Mouse (Mus musculus) T-helper 1 cell (primary cell): ENCODE measurements around the gene Tfpt.
"Not testable (repeated sequence)": the region's sequence is repeated elsewhere in the genome, so short reads cannot be mapped to it uniquely, and the experiment has no call there.

Source experiments
- in situ Hi-C: fragments of 300-600 bp; cut with MboI, MseI; formaldehyde crosslinking; loops from one replicate; pipeline ENCODE4 v1.15.1; 2025; ENCODE audit warnings: high pct_unique_total_duplicates

The Tfpt gene

GRCm38 (mm10) chr7:3617242-3617995, 12.3 kb downstream of the Tfpt start, which contains the start of gene Ndufa3:
Ndufa3 (plus strand) TSS chr7:3617373.
- in situ Hi-C loops, result loop anchor here (25.0 kb wide), 1 partner anchor 220 kb away; the partner anchor contains the start of genes Gm15448 and Pira2

GRCm38 (mm10) chr7:3616389-3617241, 13.1 kb downstream of the Tfpt start:
- in situ Hi-C loops, result loop anchor here (25.0 kb wide), 1 partner anchor 221 kb away; the partner anchor contains the start of genes Gm15448 and Pira2

- in situ Hi-C loops, result loop anchor here (25.0 kb wide), 1 partner anchor 221 kb away; the partner anchor contains the start of genes Gm15448 and Pira2
Measured at GRCm38 (mm10) chr7:3616057-3616388, 13.7 kb downstream of the Tfpt start, which contains the start of gene Oscar. Oscar (minus strand) TSS chr7:3616157.

- in situ Hi-C loops, result loop anchor here (25.0 kb wide), 1 partner anchor 223 kb away; the partner anchor contains the start of genes Gm15448 and Pira2
Measured at GRCm38 (mm10) chr7:3614021-3614420, 15.7 kb downstream of the Tfpt start.

GRCm38 (mm10) chr7:3611006-3611405, 18.7 kb downstream of the Tfpt start:
- in situ Hi-C loops, result loop anchor here (25.0 kb wide), 1 partner anchor 226 kb away; the partner anchor contains the start of genes Gm15448 and Pira2

- in situ Hi-C loops, result loop anchor here (25.0 kb wide), 1 partner anchor 227 kb away; the partner anchor contains the start of genes Gm15448 and Pira2
Measured at GRCm38 (mm10) chr7:3610437-3610836, 19.3 kb downstream of the Tfpt start.

GRCm38 (mm10) chr7:3609082-3609481, 20.6 kb downstream of the Tfpt start:
- in situ Hi-C loops, result loop anchor here (25.0 kb wide), 1 partner anchor 228 kb away; the partner anchor contains the start of genes Gm15448 and Pira2

- in situ Hi-C loops, result loop anchor here (25.0 kb wide), 1 partner anchor 229 kb away; the partner anchor contains the start of genes Gm15448 and Pira2
Measured at GRCm38 (mm10) chr7:3608668-3609067, 21.1 kb downstream of the Tfpt start.

- in situ Hi-C loops, result loop anchor here (25.0 kb wide), 1 partner anchor 230 kb away; the partner anchor contains the start of genes Gm15448 and Pira2
Measured at GRCm38 (mm10) chr7:3607391-3607790, 22.3 kb downstream of the Tfpt start.

GRCm38 (mm10) chr7:3606798-3607197, 22.9 kb downstream of the Tfpt start:
- in situ Hi-C loops, result loop anchor here (25.0 kb wide), 1 partner anchor 231 kb away; the partner anchor contains the start of genes Gm15448 and Pira2

- in situ Hi-C loops, result loop anchor here (25.0 kb wide), 1 partner anchor 236 kb away; the partner anchor contains the start of genes Gm15448 and Pira2
Measured at GRCm38 (mm10) chr7:3601119-3601518, 28.6 kb downstream of the Tfpt start.

- in situ Hi-C loops, result not testable (repeated sequence)
Measured at GRCm38 (mm10) chr7:3597755-3598154, 32.0 kb downstream of the Tfpt start.

- in situ Hi-C loops, result no loop called here
Measured at GRCm38 (mm10) chr7:3595146-3595545, 34.6 kb downstream of the Tfpt start.

- in situ Hi-C loops, result loop anchor here (5.0 kb wide), 1 partner anchor 152 kb away; no protein-coding TSS in a partner anchor
Measured at GRCm38 (mm10) chr7:3594686-3595085, 35.0 kb downstream of the Tfpt start.

GRCm38 (mm10) chr7:3593855-3594254, 35.9 kb downstream of the Tfpt start:
- in situ Hi-C loops, result loop anchor here (5.0 kb wide), 1 partner anchor 152 kb away; no protein-coding TSS in a partner anchor

- in situ Hi-C loops, result loop anchor here (5.0 kb wide), 1 partner anchor 149 kb away; no protein-coding TSS in a partner anchor
Measured at GRCm38 (mm10) chr7:3591534-3591933, 38.2 kb downstream of the Tfpt start.

GRCm38 (mm10) chr7:3590550-3590949, 39.2 kb downstream of the Tfpt start:
- in situ Hi-C loops, result loop anchor here (5.0 kb wide), 1 partner anchor 148 kb away; no protein-coding TSS in a partner anchor

GRCm38 (mm10) chr7:3587292-3587691, 42.4 kb downstream of the Tfpt start:
- in situ Hi-C loops, result no loop called here

- in situ Hi-C loops, result no loop called here
Measured at GRCm38 (mm10) chr7:3586255-3586654, 43.5 kb downstream of the Tfpt start.

- in situ Hi-C loops, result no loop called here
Measured at GRCm38 (mm10) chr7:3585763-3586162, 44.0 kb downstream of the Tfpt start.

- in situ Hi-C loops, result no loop called here
Measured at GRCm38 (mm10) chr7:3580029-3580428, 49.7 kb downstream of the Tfpt start.
